Mouse (Mus musculus): ENCODE measurements around the gene Vps18. TPM values are rescaled to one million over a fixed set of nuclear protein-coding genes. Genes with fewer than 3 reads are reported as not detected.

The Vps18 gene
- polyA plus RNA-seq, 1 experiment from 2014 or later, result 21.2 TPM

- no peak overlapping the region for H3K9ac ChIP-seq
- no peak for ATAC-seq
- 0 out of 2 replicates have a peak, but pooled peaks cover 6% of the 10 kb centered on the region for H3K4me1 ChIP-seq
- H3K4me3 ChIP-seq, result no peak overlapping the region
- no peaks in the 10 kb centered on the region for H3K27me3 ChIP-seq
- WGBS, result 35% methylated on average over 8 of the region's 8 CpGs
- no peak overlapping the region for H3K4me2 ChIP-seq
- no peaks in the 10 kb centered on the region for H3K9me3 ChIP-seq (replicated peaks)
- no peaks in the 10 kb centered on the region for H3K36me3 ChIP-seq (ENCODE audit: poor library complexity, severe bottlenecking)
- no peak overlapping the region for H3K27ac ChIP-seq
Observed at GRCm38 (mm10) chr2:119262978-119263377, 25.6 kb upstream of the Vps18 start.

GRCm38 (mm10) chr2:119263813-119264212 is 24.7 kb upstream of the Vps18 start:
- H3K9ac ChIP-seq, result no peak overlapping the region

GRCm38 (mm10) chr2:119270286-119270642 is 18.3 kb upstream of the Vps18 start:
- peaks cover 5% of the 10 kb centered on the region; the same call in 1 of the 2 replicates for H3K4me1 ChIP-seq
- peak overlapping the region; percentile 76 for H3K9ac ChIP-seq
- H3K4me3 ChIP-seq, result peak overlapping the region; percentile 62
- 46% methylated on average over 9 of the region's 9 CpGs for WGBS
- H3K27me3 ChIP-seq, result peaks cover 25% of the 10 kb centered on the region
- H3K4me2 ChIP-seq, result peak overlapping the region; percentile 88
- ATAC-seq, result no peak
- no peak overlapping the region for H3K27ac ChIP-seq
- H3K9me3 ChIP-seq (replicated peaks), result no peaks in the 10 kb centered on the region
- H3K36me3 ChIP-seq (ENCODE audit: poor library complexity, severe bottlenecking), result no peaks in the 10 kb centered on the region

More at GRCm38 (mm10) chr2:119263813-119264212, 24.7 kb upstream of the Vps18 start:
- Histone ChIP-seq H3K4me2 (no peak overlapping the region), H3K36me3 (ENCODE audit: poor library complexity, severe bottlenecking) (no peaks in the 10 kb centered on the region), H3K27ac (no peak overlapping the region), H3K4me3 (no peak overlapping the region), H3K27me3 (peaks cover 5% of the 10 kb centered on the region; the same call in 1 of the 2 replicates), H3K9me3 (replicated peaks) (no peaks in the 10 kb centered on the region), H3K4me1 (0 out of 2 replicates have a peak, but pooled peaks cover 6% of the 10 kb centered on the region)
- WGBS, result 91% methylated on average over 5 of the region's 5 CpGs
- no peak for ATAC-seq

- peak; percentile 89 for ATAC-seq
- peaks cover 5% of the 10 kb centered on the region; the same call in 1 of the 2 replicates for H3K4me1 ChIP-seq
- WGBS, result under 1% methylated on average over 49 of the region's 49 CpGs
- H3K4me3 ChIP-seq, result peak within 1 kb of the TSS; percentile 62
- H3K9me3 ChIP-seq (replicated peaks), result no peaks in the 10 kb centered on the region
- H3K27me3 ChIP-seq, result peaks cover 25% of the 10 kb centered on the region
- no peaks in the 10 kb centered on the region for H3K36me3 ChIP-seq (ENCODE audit: poor library complexity, severe bottlenecking)
- H3K27ac ChIP-seq, result 0 out of 2 replicates have a peak within 1 kb of the TSS, but pooled peaks have one; percentile 28
- peak within 1 kb of the TSS; percentile 88 for H3K4me2 ChIP-seq
- H3K9ac ChIP-seq, result peak within 1 kb of the TSS; percentile 76
Observed at GRCm38 (mm10) chr2:119270643-119271331, 17.8 kb upstream of the Vps18 start, which contains the start of gene Rhov. TSS of gene Rhov (minus strand) at chr2:119271272.

GRCm38 (mm10) chr2:119274126-119274525 is 14.4 kb upstream of the Vps18 start:
- Histone ChIP-seq H3K36me3 (ENCODE audit: poor library complexity, severe bottlenecking) (no peaks in the 10 kb centered on the region), H3K4me3 (no peak overlapping the region), H3K4me2 (no peak overlapping the region), H3K27ac (no peak overlapping the region), H3K4me1 (peaks cover 5% of the 10 kb centered on the region; the same call in 1 of the 2 replicates), H3K9me3 (replicated peaks) (no peaks in the 10 kb centered on the region), H3K9ac (no peak overlapping the region), H3K27me3 (peaks cover 17% of the 10 kb centered on the region)
- no peak for ATAC-seq
- 93% methylated on average over 1 of the region's 1 CpGs for WGBS

- Histone ChIP-seq H3K4me1 (no peaks in the 10 kb centered on the region), H3K9me3 (replicated peaks) (no peaks in the 10 kb centered on the region), H3K27me3 (peaks cover 5% of the 10 kb centered on the region; the same call in 1 of the 2 replicates), H3K36me3 (ENCODE audit: poor library complexity, severe bottlenecking) (no peaks in the 10 kb centered on the region), H3K4me3 (no peak overlapping the region), H3K4me2 (no peak overlapping the region), H3K9ac (no peak overlapping the region), H3K27ac (no peak overlapping the region)
- WGBS, result 86% methylated on average over 7 of the region's 7 CpGs
- no peak for ATAC-seq
Observed at GRCm38 (mm10) chr2:119276926-119277325, 11.6 kb upstream of the Vps18 start.

- Histone ChIP-seq H3K4me2 (no peak overlapping the region), H3K36me3 (ENCODE audit: poor library complexity, severe bottlenecking) (no peaks in the 10 kb centered on the region), H3K4me1 (no peaks in the 10 kb centered on the region), H3K9ac (no peak overlapping the region), H3K27me3 (peaks cover 5% of the 10 kb centered on the region; the same call in 1 of the 2 replicates), H3K4me3 (no peak overlapping the region), H3K27ac (no peak overlapping the region), H3K9me3 (replicated peaks) (no peaks in the 10 kb centered on the region)
- ATAC-seq, result no peak
- WGBS, result 86% methylated on average over 23 of the region's 23 CpGs
Observed at GRCm38 (mm10) chr2:119277810-119278209, 10.7 kb upstream of the Vps18 start.

- no peaks in the 10 kb centered on the region for H3K27me3 ChIP-seq
- no peak overlapping the region for H3K4me3 ChIP-seq
- H3K36me3 ChIP-seq (ENCODE audit: poor library complexity, severe bottlenecking), result no peaks in the 10 kb centered on the region
- no peak overlapping the region for H3K27ac ChIP-seq
- 94% methylated on average over 7 of the region's 7 CpGs for WGBS
- no peaks in the 10 kb centered on the region for H3K9me3 ChIP-seq (replicated peaks)
- ATAC-seq, result no peak
- H3K4me2 ChIP-seq, result no peak overlapping the region
- H3K9ac ChIP-seq, result no peak overlapping the region
- H3K4me1 ChIP-seq, result no peaks in the 10 kb centered on the region
Observed at GRCm38 (mm10) chr2:119281899-119282565, 6.5 kb upstream of the Vps18 start.

GRCm38 (mm10) chr2:119287372-119287771 is 1.2 kb upstream of the Vps18 start:
- H3K4me2 ChIP-seq, result no peak overlapping the region
- no peak for ATAC-seq
- 91% methylated on average over 5 of the region's 5 CpGs for WGBS

GRCm38 (mm10) chr2:119289014-119289416 is 475 bp downstream of the Vps18 start:
- Histone ChIP-seq H3K9ac (peak overlapping the region; percentile 77), H3K9me3 (replicated peaks) (no peaks in the 10 kb centered on the region), H3K4me1 (peaks cover 22% of the 10 kb centered on the region), H3K36me3 (ENCODE audit: poor library complexity, severe bottlenecking) (peaks cover 41% of the 10 kb centered on the region), H3K4me2 (peak overlapping the region; percentile 85), H3K4me3 (peak overlapping the region; percentile 62), H3K27me3 (no peaks in the 10 kb centered on the region), H3K27ac (no peak overlapping the region)
- peak; percentile 17; the same call in 1 of the 2 replicates for ATAC-seq
- WGBS, result 2% methylated on average over 11 of the region's 11 CpGs

More at GRCm38 (mm10) chr2:119287372-119287771, 1.2 kb upstream of the Vps18 start:
- H3K27me3 ChIP-seq, result no peaks in the 10 kb centered on the region
- no peaks in the 10 kb centered on the region for H3K9me3 ChIP-seq (replicated peaks)
- no peak overlapping the region for H3K4me3 ChIP-seq
- H3K9ac ChIP-seq, result no peak overlapping the region
- no peak overlapping the region for H3K27ac ChIP-seq
- peaks cover 24% of the 10 kb centered on the region for H3K36me3 ChIP-seq (ENCODE audit: poor library complexity, severe bottlenecking)
- H3K4me1 ChIP-seq, result peaks cover 22% of the 10 kb centered on the region

- Histone ChIP-seq H3K36me3 (ENCODE audit: poor library complexity, severe bottlenecking) (peaks cover 67% of the 10 kb centered on the region), H3K9ac (no peak overlapping the region), H3K27me3 (no peaks in the 10 kb centered on the region), H3K27ac (no peak overlapping the region), H3K9me3 (replicated peaks) (no peaks in the 10 kb centered on the region), H3K4me1 (peaks cover 22% of the 10 kb centered on the region), H3K4me3 (no peak overlapping the region), H3K4me2 (no peak overlapping the region)
- 96% methylated on average over 5 of the region's 5 CpGs for WGBS
- ATAC-seq, result no peak
Observed at GRCm38 (mm10) chr2:119292281-119292680, 3.7 kb downstream of the Vps18 start.

GRCm38 (mm10) chr2:119292852-119293251 is 4.3 kb downstream of the Vps18 start:
- WGBS, result 94% methylated on average over 17 of the region's 17 CpGs
- no peak overlapping the region for H3K4me3 ChIP-seq
- H3K4me1 ChIP-seq, result peaks cover 19% of the 10 kb centered on the region
- no peak overlapping the region for H3K27ac ChIP-seq
- H3K9me3 ChIP-seq (replicated peaks), result no peaks in the 10 kb centered on the region
- no peak overlapping the region for H3K9ac ChIP-seq
- no peak for ATAC-seq
- no peaks in the 10 kb centered on the region for H3K27me3 ChIP-seq
- H3K4me2 ChIP-seq, result no peak overlapping the region
- peaks cover 73% of the 10 kb centered on the region for H3K36me3 ChIP-seq (ENCODE audit: poor library complexity, severe bottlenecking)
